Mouse (Mus musculus) 3T3-L1 (cell line): ENCODE data around the gene Wfdc10.
"Not testable (repeated sequence)": the region's sequence is repeated elsewhere in the genome, so short reads cannot be mapped to it uniquely, and the experiment has no call there.

Experiments
- DNase-seq: peaks from one replicate; pipeline ENCODE4 v3.0.0-alpha.2; 2015; ENCODE audit warnings: low read depth, low spot score

Gene Wfdc10

DNA sequence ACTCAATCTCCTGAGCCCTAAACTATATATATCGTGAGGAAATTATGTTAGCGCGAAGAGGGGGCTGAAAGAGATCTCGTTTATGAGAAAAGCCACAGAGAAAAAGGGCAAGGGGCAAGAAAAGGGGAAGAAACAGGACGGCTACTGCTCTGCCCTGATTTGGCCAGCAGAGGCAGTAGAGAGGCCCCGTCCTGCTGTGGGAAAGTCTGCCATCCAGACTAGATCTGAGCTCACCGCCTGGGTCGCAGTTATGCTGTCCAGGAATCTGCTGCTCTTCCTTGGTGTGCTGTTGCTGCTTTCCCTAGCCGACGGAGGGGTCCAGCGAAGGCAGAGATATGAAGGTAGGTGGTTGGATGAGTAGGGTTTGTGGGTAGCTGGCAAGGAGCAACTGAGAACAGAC, at the start of gene Wfdc10:
Gene Wfdc10, plus strand, starts transcription at position 189 of the 400 bp plus-strand sequence.
- peak; percentile 44 for DNase-seq

- DNase-seq, result peak; percentile 72
Observed at GRCm38 (mm10) chr2:164608781-164609180, 47.1 kb upstream of the Wfdc10 start.

- not testable (repeated sequence) for DNase-seq
Observed at GRCm38 (mm10) chr2:164613471-164613870, 42.4 kb upstream of the Wfdc10 start, which contains the start of the genes Wfdc6b and Wfdc8. Gene Wfdc6b, plus strand, starts transcription at chr2:164613522. Gene Wfdc8, minus strand, starts transcription at chr2:164613626.

DNA sequence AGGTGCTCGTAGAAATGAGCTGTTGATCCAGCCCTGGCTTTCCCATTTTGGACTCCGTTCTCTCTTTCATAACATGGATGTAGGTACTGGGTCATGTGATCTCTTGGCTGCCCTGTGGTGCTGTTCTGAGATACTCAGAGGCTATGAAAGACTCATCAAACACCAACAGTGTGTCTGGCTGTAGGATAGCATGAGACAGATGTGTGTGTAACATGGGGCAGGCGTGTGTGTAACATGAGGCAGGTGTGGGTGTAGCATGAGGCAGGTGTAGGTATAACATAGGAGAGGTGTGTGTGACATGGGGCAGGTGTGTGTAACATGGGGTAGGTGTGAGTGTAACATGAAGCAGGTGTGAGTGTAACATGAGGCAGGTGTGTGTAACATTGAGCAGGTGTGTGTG, 40.5 kb upstream of the Wfdc10 start:
- DNase-seq, result no peak

- no peak for DNase-seq
Observed at GRCm38 (mm10) chr2:164619050-164619449, 36.8 kb upstream of the Wfdc10 start.

GRCm38 (mm10) chr2:164621775-164622174, 34.1 kb upstream of the Wfdc10 start:
- no peak for DNase-seq

- DNase-seq, result peak; percentile 16
Observed at GRCm38 (mm10) chr2:164635266-164635665, 20.6 kb upstream of the Wfdc10 start.

GRCm38 (mm10) chr2:164638696-164639095, 17.1 kb upstream of the Wfdc10 start, which contains the start of gene Wfdc16:
Gene Wfdc16, minus strand, starts transcription at chr2:164638796.
- no peak for DNase-seq

DNA sequence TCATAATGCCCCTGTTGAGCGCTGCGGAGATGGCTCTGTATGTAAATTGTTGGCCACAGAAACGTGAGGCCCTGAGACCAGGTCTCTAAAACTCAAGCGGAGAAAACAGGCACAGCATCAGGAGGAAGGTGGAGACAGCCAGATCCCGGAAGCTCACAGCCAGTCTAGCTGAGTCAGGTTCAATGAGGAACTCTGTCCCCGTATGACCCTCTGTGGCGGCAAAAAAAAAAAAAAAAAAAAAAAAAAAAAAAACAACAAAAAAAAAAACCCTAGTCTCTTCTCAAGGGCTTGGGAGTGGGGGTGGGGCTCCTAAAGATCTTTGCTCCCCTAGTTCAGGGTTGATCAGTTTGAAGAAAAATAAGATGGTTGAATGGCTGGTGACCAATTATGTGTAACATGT, 14.7 kb upstream of the Wfdc10 start:
- DNase-seq, result no peak

GRCm38 (mm10) chr2:164641881-164642673, 13.8 kb upstream of the Wfdc10 start:
- no peak for DNase-seq

- DNase-seq, result no peak
Observed at GRCm38 (mm10) chr2:164656483-164656882, 637 bp downstream of the Wfdc10 start, which contains the start of gene Wfdc9. Gene Wfdc9, minus strand, starts transcription at chr2:164656583.

GRCm38 (mm10) chr2:164664851-164665250, 9.0 kb downstream of the Wfdc10 start:
- no peak for DNase-seq

DNA sequence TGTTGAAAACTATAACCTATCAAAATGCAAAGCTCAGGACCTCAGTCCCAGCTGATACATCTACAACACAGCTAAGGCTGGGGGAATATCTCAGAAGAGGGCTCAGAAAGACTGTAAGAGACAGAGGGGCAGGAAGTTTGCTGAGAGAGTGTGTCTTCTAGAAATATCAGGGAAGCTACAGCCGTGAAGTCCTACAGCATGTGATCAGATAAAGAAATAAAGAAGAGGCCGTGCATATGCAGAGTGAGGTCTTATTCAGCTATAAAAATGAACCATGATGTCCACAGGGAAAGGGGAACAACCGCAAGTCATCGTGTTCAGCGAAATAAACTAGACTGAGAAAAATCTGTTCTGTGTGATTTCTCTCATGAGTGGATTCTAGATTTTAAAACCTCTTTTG, 14.4 kb downstream of the Wfdc10 start:
- no peak for DNase-seq

DNA sequence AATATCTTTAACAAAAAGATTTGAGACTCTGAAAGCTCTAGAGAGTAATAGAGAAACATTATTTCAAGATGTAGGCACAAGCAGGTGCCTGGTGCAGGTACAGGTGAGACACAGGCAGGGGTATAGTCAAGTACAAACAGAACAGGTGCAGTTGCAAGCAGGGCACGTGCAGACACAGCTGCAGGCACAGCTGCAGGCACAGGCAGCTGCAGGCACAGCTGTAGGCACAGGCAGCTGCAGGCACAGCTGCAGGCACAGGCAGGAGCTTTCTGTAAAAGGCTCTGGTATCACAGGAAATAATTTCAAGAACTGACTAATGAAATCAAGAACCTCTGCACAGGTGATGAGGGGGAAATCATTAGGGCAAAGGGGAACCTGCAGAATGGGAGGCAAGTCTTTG, 15.1 kb downstream of the Wfdc10 start:
- no peak for DNase-seq

GRCm38 (mm10) chr2:164673987-164674386, 18.1 kb downstream of the Wfdc10 start, which contains the start of gene Wfdc11:
Gene Wfdc11, minus strand, starts transcription at chr2:164674087.
- no peak for DNase-seq

DNA sequence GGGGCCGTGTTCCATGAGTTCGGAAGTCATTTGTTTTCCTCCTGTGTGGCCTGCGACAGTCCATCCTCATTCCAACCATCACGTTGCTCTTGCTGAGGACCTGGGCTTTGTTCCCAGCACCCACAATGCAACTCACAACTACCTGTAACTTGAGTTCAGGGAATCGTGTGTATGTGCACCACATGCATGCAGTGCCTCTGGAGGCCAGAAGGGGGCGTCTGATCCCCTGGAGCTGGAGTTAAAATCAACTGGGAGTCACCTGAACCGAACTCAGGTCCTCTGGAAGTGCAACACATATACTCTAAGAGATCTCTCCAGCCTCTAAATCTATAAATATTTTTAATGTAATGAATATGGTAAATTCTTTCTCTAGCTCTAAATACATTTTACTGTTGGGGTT, 20.3 kb downstream of the Wfdc10 start:
- no peak for DNase-seq

DNA sequence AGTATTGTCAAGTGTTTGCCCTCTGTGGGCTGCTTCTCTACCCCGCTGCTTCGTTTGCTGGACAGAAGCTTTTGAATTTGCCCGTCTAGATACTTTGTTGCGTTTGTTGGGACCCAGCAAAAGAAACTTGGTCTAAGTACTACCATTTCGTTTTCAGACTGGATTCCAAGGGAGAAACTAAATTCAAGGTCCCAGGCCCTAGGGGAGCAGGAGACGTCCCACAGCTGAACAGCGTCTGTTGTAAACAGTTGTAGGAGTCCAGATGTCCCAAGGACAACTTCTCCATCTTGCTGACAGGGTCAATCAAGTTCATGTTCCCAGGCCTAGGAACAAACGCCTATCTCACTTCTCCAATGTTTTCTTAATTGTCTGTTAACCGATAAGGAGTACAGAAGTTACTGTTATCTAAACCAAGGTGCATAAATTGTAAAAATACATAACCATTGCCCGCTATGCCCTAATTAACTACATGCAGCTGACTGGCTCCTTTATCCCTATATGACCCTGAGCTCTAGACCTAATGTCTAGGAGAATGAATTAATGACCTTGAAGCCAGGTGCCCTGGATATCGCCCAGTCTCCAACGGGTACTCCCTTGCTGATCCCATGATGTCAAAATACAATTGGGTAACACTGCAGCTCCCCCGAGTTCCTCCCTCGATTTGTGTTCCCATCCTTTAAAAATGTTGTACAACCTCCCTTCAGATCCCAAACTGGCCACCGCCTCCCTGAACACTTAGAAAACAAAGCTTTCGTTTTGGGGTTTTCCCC, 21.3 kb downstream of the Wfdc10 start:
- no peak for DNase-seq

DNA sequence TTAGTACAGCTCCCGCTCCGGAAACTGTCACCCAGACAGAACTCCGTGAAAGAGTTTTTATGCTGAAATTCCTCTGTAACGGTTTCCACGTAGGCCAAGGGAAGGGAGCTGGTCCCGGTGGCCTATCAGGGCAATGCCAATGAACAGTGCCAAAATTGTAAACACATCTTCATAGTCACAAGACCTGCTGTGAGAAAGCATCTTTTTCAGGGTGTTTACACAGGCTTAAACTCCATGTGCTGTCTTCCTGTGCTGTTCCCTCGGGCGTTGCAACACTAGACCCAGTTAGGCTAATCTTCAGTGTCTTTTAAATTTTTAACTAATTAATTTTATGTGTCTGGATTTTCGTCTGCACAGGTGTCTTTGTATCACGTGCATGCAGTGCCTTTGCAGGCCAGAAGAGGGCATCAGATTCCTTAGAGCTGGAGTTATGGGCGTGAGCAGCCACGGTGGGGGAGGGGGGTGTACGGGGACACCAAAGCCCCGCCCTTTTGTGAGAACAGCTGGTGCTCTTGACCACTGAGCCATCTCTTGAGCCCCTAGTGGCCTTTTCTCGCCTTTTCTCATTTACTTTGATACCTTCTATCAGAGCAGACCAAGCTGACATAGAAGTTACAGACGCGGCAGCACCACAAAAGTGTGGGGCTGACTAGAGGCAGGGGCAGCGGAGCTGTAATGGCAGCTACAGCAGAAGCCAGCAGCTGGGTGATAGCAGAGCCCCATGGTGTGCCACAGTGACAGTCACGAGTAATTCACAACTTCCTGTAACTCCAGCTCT, 23.2 kb downstream of the Wfdc10 start:
- peak; percentile 81 for DNase-seq

GRCm38 (mm10) chr2:164679906-164680305, 24.1 kb downstream of the Wfdc10 start:
- DNase-seq, result no peak

- no peak for DNase-seq
Observed at GRCm38 (mm10) chr2:164684807-164685206, 29.0 kb downstream of the Wfdc10 start, which contains the start of gene Wfdc13. Gene Wfdc13, plus strand, starts transcription at chr2:164685107.

GRCm38 (mm10) chr2:164698201-164698600, 42.4 kb downstream of the Wfdc10 start, which contains the start of gene Spint4:
Gene Spint4, plus strand, starts transcription at chr2:164698501.
- DNase-seq, result no peak
